Mouse (Mus musculus) cortical plate, adult 2 months (tissue): Measurements from ENCODE around the gene Ppil4. TPM values are rescaled to one million over a fixed set of nuclear protein-coding genes. Genes with fewer than 3 reads are reported as not detected.

Experiments used
- H3K27ac ChIP-seq: fragments of 200-500 bp; 2 replicates; pipeline ENCODE4 v1.5.1; 2012; ENCODE audit warnings: low read length, control low read depth, inconsistent platforms; ENCODE audit not compliant: insufficient read depth
- H3K4me1 ChIP-seq: fragments of 200-500 bp; 2 replicates; pipeline ENCODE4 v1.6.1; 2011; ENCODE audit warnings: low read length; ENCODE audit not compliant: control insufficient read depth, insufficient read depth
- H3K4me3 ChIP-seq: fragments of 200-500 bp; 2 replicates; pipeline ENCODE4 v1.5.1; 2011; ENCODE audit warnings: mild to moderate bottlenecking, low read length, control low read depth; ENCODE audit not compliant: insufficient read depth
- CTCF ChIP-seq: fragments of 200-500 bp; IDR thresholded peaks from 2 replicates; pipeline ENCODE4 v1.5.1; 2011; ENCODE audit warnings: mild to moderate bottlenecking, control low read depth, low read length; ENCODE audit not compliant: insufficient read depth; ENCODE audit errors: extremely low read depth
- POLR2A ChIP-seq: fragments of 200-500 bp; IDR thresholded peaks from 2 replicates; pipeline ENCODE4 v1.6.1; 2011; ENCODE audit warnings: mild to moderate bottlenecking, low read length, control low read depth; ENCODE audit not compliant: insufficient read depth; ENCODE audit errors: extremely low read depth
- polyA plus RNA-seq: library from polyadenylated mRNA; depleted of rRNA; stranded (reverse); fragments of >200 nt; gene quantifications from 2 replicates; pipeline ENCODE4 v1.2.3, GENCODE M21; 2012; rRNA removed

The Ppil4 gene
- polyA plus RNA-seq, 1 experiment = 20.0 TPM

DNA sequence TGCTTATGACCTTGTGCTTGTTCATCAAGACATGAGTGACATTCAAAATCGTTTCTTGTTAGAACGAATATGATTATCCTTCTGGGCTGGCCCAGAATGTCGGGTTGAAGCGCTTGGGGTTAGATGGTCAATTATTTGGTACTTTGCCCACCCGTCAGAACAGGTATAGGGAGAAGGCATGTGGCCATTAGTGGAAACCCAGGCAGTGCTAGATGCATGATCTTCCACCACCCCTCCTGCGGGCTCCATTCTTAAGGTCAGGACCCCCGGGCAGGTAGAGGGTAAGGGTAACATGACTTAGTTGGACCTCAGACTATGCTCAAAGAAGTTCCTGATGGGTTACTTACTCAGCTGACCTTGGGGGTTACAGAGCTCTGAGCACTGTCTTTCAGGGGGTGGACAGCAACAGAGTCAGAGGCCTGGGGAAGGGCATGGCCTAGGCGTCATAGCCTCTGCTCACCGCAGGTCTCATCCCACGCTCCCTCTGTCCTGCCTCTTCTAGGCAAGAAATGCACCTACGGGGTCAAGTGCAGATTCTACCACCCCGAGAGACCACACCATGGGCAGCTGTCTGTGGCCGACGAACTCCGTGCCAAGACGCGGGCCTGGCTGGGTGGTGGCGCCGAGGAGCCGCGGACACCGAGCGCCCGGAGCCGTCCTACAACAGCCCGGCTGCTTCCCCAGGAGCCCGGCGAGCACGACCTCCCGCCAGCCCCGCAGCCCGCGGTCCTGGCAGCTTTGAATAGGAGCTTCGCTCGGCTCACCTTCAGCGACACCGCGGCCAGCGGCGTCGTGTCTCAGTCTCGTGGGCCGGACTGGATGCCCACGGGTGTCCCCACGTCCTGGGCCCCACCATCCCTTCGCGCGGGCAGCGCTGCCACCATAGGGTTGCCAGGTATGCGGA lies 74.3 kb downstream of the Ppil4 start:
- Histone ChIP-seq H3K27ac (no peak overlapping the region), H3K4me3 (no peak overlapping the region), H3K4me1 (no peaks in the 10 kb centered on the region)
- TF ChIP-seq POLR2A (no peak), CTCF (no peak)

DNA sequence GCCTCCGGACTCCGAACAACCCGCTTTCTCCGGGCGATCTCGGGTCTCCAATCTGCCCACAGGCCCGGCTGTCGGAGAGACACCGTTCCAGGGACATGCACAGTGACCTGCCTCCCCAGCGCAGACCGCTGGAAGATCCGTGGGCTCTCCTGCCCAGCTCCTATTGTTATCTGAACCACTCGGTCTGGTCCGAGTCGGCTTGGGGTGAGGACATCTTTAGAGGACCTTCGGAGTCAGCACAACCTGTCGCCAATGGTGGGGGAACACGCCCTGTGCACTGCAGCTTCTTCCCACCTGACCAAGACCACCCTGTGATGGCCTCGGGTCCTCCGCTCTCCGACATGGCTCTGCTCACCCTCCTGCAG lies 75.0 kb downstream of the Ppil4 start:
- Histone ChIP-seq H3K4me1 (no peaks in the 10 kb centered on the region), H3K27ac (no peak overlapping the region), H3K4me3 (no peak overlapping the region)
- TF ChIP-seq CTCF (no peak), POLR2A (no peak)

DNA sequence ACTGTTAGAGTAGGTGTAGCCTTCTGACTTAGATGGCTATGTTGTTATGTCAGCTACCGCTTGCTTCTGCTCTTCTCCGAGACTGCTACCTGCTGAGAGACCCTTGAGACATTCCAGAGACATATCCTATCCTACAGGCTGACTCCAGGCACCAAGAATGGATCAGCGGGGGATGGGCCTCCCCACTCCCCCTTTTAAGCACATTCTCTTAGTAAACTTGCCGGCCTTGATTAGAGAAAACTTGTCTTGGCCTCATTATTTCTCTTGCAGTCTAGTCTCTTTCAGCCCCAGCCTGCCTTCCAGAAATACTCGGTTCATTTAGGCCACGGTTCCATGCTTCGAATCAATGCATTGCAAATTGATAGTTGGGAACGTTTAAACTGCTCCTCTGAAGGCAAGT lies 77.1 kb downstream of the Ppil4 start:
- TF ChIP-seq POLR2A (no peak), CTCF (no peak)

DNA sequence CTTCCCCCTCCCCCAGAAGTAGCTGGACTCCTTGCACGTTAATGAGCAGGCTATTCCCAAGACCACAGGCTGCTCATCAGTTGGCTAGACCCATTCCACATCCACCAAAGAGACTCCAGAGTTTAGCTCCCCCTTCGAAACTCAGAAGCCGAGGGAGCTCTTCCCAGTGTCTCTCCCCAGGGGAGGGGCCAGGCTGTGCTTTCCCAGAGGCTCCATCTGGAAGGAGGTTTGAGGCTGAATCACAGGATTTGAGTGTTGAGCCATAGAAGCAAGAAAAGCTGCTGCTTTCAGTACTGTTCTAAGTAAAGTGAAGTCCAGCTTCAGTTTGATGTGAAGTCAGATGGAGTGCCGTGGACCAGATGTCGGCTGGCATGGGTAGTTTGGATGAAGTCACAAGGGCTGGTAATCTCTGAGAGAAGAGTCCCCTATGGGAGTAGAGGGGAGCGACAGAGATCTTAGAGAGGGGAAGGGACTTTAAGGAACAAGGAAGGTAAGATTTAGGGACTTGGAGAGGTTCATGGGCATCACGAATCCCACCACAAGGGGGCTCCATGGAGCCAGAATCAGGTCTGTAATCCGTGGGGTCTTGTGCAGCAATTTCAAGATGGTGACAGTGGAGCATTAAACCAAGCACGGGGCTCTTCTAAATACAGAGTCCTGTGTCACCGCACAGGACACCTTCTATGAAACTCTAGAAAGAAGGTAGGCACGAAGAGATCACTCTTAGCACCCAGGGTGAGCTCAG lies 78.1 kb downstream of the Ppil4 start:
- Histone ChIP-seq H3K27ac (no peak overlapping the region), H3K4me1 (no peaks in the 10 kb centered on the region), H3K4me3 (no peak overlapping the region)
- TF ChIP-seq POLR2A (no peak), CTCF (peak; percentile 37; the same call in 1 of the 2 replicates)

More for the DNA sequence above, 77.1 kb downstream of the Ppil4 start:
- H3K27ac ChIP-seq = no peak overlapping the region
- no peak overlapping the region for H3K4me3 ChIP-seq
- H3K4me1 ChIP-seq = no peaks in the 10 kb centered on the region

DNA sequence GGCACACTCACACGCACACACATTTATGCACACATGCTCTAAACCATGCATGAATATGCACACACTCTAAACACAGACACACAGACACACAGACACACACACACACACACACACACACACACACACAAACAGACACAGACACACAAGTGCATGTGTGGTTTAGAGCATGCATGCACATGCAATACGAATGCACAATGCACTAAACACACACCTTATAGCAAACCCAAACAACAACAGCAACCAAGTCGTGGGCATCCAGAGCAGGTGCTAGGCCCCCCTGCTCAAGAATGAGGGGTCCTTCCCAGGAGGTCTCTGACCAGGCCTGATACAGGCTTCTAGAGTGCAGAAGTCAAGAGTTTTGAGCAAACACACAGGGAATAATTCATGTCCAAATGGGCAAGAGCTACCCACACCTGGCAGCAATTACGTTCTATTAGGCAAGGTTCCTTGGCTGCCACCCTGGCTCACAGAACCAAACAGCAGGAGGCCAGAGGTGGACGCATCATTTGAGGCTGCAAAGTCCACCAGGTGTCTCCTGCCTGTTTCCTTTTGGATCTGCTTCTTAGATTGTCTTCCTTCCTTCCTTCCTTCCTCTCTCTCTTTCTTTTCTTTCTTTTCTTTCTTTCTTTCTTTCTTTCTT lies 78.8 kb downstream of the Ppil4 start:
- Histone ChIP-seq H3K4me3 (no peak overlapping the region), H3K4me1 (no peaks in the 10 kb centered on the region), H3K27ac (no peak overlapping the region)
- TF ChIP-seq CTCF = no peak

Other genes starting within 250 kb of the Ppil4 start
- gene Lrp11, start 203.1 kb upstream of the Ppil4 start, polyA plus RNA-seq = 132 and 134 TPM in 2 replicates
- gene Nup43, start 125.4 kb upstream of the Ppil4 start, polyA plus RNA-seq = 4.9 and 7.6 TPM in 2 replicates
- 148 and 158 TPM in 2 replicates for gene Pcmt1, start 111.8 kb upstream of the Ppil4 start, polyA plus RNA-seq
- gene Lats1, start 111.7 kb upstream of the Ppil4 start, polyA plus RNA-seq = 16.1 and 17.1 TPM in 2 replicates
- gene Katna1, start 66.9 kb upstream of the Ppil4 start, polyA plus RNA-seq = 10.4 and 12.1 TPM in 2 replicates
- gene Ginm1, start 67 bp upstream of the Ppil4 start, polyA plus RNA-seq = 29.3 and 32.4 TPM in 2 replicates
- 0.02 and 0.08 TPM in 2 replicates for gene Zc3h12d, start 39.6 kb downstream of the Ppil4 start, polyA plus RNA-seq
- 36.1 and 36.8 TPM in 2 replicates for gene Tab2, start 163.3 kb downstream of the Ppil4 start, polyA plus RNA-seq